Mouse (Mus musculus) frontal cortex, postnatal 14 days (tissue): ENCODE results near the gene Hck.

ENCODE experiments used
- DNase-seq, 2 experiments: peaks; one replicate each; pipeline ENCODE4 v3.0.0; 2022; ENCODE audit warnings: low spot score in 2 of 2

Gene Hck

DNA sequence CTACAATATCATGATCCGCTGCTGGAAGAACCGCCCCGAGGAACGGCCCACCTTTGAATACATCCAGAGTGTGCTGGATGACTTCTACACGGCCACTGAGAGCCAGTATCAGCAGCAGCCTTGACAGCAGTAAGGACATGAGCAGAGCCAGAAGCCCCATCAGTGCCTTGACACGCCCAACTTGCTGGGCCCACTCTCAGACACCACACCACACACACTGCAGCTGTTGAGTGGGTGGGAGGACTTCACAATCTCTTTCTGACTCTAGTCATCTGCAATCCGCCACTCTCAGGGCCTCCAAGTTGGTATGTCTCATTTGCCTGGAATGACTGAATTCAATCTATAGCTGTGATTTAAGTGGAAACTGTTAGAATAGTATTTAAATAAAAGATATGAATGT is 42.8 kb downstream of the Hck start:
- DNase-seq = no peak

DNA sequence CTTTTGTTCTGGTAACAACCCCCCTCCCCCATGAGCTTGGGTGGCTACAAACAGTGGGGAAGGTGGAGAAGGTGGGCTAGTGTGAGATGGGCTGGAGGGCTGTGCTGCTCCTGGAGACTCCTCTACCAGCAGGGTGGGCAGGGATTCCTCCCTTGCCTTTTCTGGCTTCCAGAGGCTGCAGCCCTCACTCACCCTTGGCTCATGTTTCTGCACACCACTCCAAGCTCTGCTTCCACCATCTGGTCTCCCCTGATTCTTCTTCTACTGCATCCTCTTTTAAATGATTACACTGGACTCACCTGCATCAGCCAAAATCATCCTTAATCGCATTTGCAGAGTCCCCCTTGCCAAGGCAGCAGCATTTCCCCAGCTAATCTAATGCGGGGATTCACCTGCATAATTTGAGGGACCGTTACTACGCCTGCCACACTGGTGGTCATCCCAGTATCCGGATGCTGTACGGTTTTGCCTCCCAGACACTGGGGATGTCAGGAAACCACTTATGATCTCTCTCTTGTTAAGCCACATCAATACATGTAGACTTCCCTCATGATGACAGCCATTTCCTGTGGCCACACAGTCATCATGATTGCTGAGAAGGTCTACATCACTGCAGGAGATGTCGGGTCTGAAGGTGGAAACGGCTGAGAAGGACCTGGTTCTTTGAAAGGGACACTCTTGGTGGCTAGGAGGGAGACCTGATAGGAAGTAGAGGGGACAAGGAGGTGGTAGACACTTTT is 43.8 kb downstream of the Hck start:
- no peak for DNase-seq

GRCm38 (mm10) chr2:153153033-153153450 is 44.8 kb downstream of the Hck start:
- DNase-seq = no peak

DNA sequence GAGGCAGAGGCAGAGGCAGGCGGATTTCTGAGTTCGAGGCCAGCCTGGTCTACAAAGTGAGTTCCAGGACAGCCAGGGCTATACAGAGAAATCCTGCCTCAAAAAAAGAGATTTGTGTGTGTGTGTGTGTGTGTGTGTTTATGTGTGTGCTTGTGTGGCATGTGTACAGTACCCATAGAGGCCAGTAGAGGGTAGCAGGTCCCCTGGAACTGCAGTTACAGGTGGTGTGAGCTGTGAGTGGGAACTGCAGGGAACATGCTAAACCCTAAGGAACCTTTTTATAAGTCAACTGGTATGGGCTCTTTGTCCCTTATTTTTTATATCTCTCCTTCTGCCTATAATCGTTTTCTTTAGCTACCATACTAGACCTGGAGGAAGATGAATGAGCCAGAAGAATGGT is 49.0 kb downstream of the Hck start:
- no peak for DNase-seq

DNA sequence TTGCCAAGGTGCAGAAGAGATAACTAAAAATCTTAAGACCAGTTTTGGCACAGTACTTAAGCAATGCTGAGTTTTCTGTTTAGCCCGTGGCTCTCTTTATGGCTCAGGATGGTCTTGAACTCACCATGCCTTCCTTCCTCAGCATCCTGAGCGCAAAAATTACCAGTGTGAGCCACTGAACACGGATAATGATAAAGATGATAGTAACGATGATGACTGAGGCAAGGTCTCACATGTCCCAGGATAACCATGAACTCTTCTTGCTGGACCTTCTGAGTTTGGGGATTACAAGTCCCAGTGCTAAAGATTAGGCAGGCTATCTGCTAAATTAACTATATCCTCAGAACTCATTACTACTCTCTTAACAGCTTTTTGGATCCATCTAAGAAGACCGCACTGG is 51.9 kb downstream of the Hck start:
- no peak for DNase-seq

- peak; percentile 89 to 93 for DNase-seq
Measured at GRCm38 (mm10) chr2:153160844-153161683, 52.8 kb downstream of the Hck start, which contains the start of gene Tm9sf4. TSS of gene Tm9sf4 (plus strand) at chr2:153161303.

GRCm38 (mm10) chr2:153161684-153162080 is 53.4 kb downstream of the Hck start:
- peak in 1 of 2 experiments; percentile 22 for DNase-seq

- no peak for DNase-seq
Measured at GRCm38 (mm10) chr2:153167136-153167535, 58.9 kb downstream of the Hck start.

GRCm38 (mm10) chr2:153168134-153168820 is 60.0 kb downstream of the Hck start:
- DNase-seq = no peak

GRCm38 (mm10) chr2:153170490-153171224 is 62.4 kb downstream of the Hck start:
- no peak for DNase-seq

DNA sequence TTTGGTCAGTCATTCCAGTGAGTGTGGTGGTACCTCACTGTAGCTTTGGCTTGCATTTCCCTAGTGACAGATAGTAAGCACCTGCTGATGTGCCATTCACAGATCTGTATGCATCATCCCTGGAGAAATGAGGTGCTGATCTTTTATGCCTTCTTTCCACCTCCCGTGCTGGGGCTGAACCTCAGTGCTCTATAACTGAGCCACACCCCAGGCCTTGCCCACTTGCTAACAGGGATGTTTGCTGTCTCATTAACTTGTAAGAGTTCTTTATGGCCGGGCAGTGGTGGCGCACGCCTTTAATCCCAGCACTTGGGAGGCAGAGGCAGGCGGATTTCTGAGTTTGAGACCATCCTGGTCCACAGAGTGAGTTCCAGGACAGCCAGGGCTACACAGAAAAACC is 63.7 kb downstream of the Hck start:
- DNase-seq = no peak

DNA sequence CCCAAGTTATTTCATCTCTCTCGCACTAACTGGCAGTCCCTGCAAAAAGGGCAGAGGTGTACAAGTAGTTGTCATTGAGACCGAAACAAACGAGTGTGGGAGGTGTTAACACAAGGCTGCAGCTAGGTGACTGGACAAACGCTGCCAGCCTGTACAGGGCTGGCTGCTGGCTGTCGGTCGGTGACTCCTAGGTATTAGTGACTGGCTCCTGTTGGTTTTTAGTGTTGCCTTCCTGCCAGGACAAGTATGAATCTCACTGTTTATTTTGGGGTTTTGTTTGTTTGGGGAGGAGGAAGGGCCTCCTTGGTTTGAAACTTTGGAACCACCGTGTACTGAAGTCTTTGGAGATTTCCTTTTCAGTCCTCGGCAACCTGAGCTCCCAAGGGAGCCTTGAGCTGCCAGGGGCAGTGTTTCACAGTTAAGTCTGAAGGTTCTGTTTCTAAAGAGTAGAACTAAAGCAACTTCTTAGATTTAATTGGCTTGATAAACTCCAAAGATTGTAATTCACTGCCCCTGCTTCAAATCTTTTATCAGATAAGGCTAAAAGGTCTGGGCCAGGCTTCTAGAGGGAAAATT is 67.8 kb downstream of the Hck start:
- DNase-seq = no peak

GRCm38 (mm10) chr2:153177188-153177587 is 68.9 kb downstream of the Hck start:
- DNase-seq = no peak

- no peak for DNase-seq
Measured at GRCm38 (mm10) chr2:153179126-153179860, 71.0 kb downstream of the Hck start.

DNA sequence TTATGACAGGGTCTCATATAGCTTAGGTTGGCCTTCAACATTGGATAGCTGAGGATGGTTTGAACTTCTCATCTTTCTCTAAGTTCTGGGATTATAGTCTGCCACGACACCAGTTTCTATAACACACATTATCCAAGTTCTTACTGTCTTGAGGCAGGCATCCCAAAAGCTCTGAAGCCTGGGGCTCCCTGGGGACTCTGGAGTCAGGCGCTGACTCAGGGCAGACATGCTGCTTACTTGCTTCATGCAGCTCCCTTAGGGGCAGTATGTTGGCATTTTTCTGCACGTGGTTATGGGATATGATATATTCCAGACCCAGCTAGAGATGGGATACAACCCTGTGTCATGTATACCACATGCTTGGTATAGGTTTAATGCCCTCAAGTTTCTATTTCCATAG is 71.7 kb downstream of the Hck start:
- no peak for DNase-seq

DNA sequence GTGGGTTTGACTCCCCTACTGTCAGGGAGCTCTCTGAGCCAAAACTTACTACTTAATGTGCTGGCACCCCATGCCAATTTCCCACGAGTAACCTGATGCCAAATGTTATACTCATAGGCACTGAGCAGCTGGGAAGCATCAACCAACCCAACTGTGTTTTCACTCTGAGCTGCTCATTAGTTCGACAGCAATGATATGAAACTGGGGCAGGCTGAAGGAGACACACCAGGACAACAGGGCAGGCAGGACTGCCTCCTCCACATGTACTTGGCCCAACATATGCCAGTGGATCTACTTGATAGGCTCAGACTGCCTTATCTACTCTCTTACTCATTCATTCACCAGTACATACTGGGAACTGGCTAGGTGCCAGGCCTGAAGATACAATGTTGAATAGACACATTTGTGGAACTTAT is 77.9 kb downstream of the Hck start:
- DNase-seq = peak in 1 of 2 experiments; percentile 19

DNA sequence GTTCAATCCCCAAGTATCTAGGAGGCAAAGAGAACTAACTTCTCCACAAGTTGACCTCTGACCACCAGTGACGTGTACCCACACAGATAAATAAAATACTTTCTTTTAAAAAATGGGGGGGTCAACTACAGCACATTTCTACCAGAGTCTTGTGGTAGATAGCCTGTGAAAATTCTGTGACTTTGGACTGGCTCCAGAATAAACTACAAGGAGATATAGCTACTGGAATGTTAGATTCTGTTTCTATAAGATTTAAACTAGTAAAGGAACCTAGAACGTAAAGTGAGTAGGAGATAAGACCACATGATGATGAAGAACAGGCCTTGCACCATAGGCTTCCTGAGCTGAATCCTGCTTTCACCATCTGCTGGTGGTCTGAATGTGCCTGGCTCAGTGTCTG is 79.6 kb downstream of the Hck start:
- no peak for DNase-seq

GRCm38 (mm10) chr2:153191242-153191641 is 83.0 kb downstream of the Hck start:
- DNase-seq = no peak

DNA sequence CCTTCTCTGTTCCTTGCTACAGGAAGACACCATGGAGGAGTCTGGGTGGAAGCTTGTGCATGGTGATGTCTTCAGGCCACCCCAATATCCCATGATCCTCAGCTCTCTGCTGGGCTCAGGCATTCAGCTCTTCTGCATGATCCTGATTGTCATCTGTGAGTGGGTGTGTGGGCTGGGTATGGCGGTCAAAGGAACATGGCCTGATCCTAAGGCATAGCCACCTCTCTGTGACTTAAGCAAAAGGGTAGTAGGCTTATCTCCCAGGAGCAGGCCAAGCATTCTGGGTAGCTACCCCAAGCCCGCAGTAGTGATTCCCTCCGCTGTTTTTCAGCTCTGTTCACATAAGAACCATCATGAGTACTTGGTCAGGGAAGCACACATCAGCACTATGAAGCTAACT is 86.0 kb downstream of the Hck start:
- DNase-seq = no peak

DNA sequence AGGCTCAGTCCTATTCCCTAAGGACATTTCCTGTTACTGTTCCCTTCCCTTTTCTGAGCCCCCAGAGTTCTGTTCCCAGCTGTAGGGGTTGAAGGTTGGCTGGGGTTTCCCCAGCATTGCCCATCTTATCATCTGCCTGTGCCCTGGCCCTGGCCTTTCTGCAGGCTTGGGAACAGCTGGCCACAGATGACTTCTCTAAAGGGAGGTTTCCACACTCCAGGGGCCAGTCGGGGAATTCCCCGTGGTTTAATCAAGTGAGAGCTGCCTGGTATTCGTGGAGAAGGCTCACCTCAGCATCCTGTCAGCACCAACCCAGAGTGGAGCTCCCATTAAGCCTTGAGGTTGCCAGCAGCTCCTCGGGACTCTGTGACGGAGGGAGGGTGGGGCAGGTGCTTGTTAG is 90.2 kb downstream of the Hck start:
- no peak for DNase-seq

DNA sequence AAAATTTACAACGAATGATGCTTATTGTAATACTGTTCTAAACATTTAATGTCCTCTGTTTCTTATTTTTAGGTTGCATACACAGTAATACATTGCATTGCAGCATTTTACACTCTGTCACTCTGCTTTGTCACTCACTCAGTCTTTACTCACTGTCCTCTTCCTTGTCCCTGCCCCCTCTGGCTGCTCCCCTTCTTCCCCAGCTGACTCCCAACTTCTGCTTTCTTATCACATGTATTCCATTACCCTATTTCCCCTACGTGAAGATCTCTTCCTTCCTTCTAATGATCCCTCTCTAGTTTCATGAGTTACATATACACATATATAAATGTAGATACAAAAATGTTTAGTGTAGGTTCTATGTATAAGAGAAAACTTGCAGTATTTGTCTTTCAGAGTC is 90.8 kb downstream of the Hck start:
- DNase-seq = no peak
